Mouse (Mus musculus) CH12.LX (cell line): ENCODE results near the gene Hecw2. TPM values are rescaled to one million over a fixed set of nuclear protein-coding genes. Genes with fewer than 3 reads are reported as not detected.

Source experiments
- DNase-seq: peaks from one replicate; pipeline ENCODE4 v3.0.0-alpha.2; 2013; ENCODE audit errors: extremely low read depth
- H3K27ac ChIP-seq: 2 replicates; pipeline ENCODE4 v1.5.1; 2012; ENCODE audit warnings: low read depth, mild to moderate bottlenecking, control low read depth, moderate library complexity; ENCODE audit not compliant: insufficient read depth
- H3K27me3 ChIP-seq: replicated peaks from 2 replicates; pipeline ENCODE3; 2012; ENCODE audit warnings: inconsistent platforms
- H3K36me3 ChIP-seq, 2 experiments: replicated peaks in 1 of 2; 2 replicates each; pipeline versions ENCODE3 to v1.6.1; 2012; ENCODE audit warnings: inconsistent platforms in 1 of 2, low read length in 1 of 2, mild to moderate bottlenecking in 1 of 2, mixed read lengths in 1 of 2, moderate library complexity in 1 of 2; ENCODE audit not compliant: control insufficient read depth in 1 of 2, insufficient read depth in 1 of 2
- H3K4me1 ChIP-seq, 2 experiments: 2 replicates each; pipeline ENCODE4 v1.6.1; 2012; ENCODE audit warnings: inconsistent platforms in 1 of 2, moderate library complexity in 1 of 2; ENCODE audit not compliant: insufficient read depth in 2 of 2, control insufficient read depth in 1 of 2
- H3K4me2 ChIP-seq: 2 replicates; pipeline ENCODE4 v1.6.1; 2012; ENCODE audit warnings: low read depth, mild to moderate bottlenecking, control low read depth; ENCODE audit not compliant: poor library complexity, insufficient read depth, severe bottlenecking
- H3K4me3 ChIP-seq, 3 experiments: fragments of 150-350 bp in 1 of 3; sonication (generic) in 1 of 3; replicated peaks in 1 of 3; 2 replicates each; pipeline versions ENCODE3 to v1.5.1; 2011 to 2012; ENCODE audit warnings: low read depth in 2 of 3, low read length in 2 of 3, mild to moderate bottlenecking in 2 of 3, moderate library complexity in 2 of 3, control low read depth in 1 of 3, improper control_type of control experiment in 1 of 3, inconsistent platforms in 1 of 3, mixed read lengths in 1 of 3; ENCODE audit not compliant: poor library complexity in 1 of 3
- H3K79me2 ChIP-seq: replicated peaks from 2 replicates; pipeline ENCODE4 v1.6.1; 2012; ENCODE audit warnings: mild to moderate bottlenecking, moderate library complexity; ENCODE audit not compliant: control insufficient read depth, poor library complexity, insufficient read depth, severe bottlenecking; ENCODE audit errors: extremely low read depth
- H3K9ac ChIP-seq: 2 replicates; pipeline ENCODE4 v1.6.1; 2012; ENCODE audit warnings: low read depth, mild to moderate bottlenecking, control low read depth, moderate library complexity; ENCODE audit not compliant: insufficient read depth
- H3K9me3 ChIP-seq: replicated peaks from 2 replicates; pipeline ENCODE3; 2012; ENCODE audit warnings: low read length, inconsistent platforms, mixed read lengths
- BHLHE40 ChIP-seq: IDR thresholded peaks from 2 replicates; pipeline ENCODE4 v1.6.1; 2011; ENCODE audit warnings: mild to moderate bottlenecking, low read depth, low read length, improper control_type of control experiment
- CHD1 ChIP-seq: IDR thresholded peaks from 2 replicates; pipeline ENCODE4 v1.6.1; 2012; ENCODE audit warnings: low read depth, low read length, improper control_type of control experiment, inconsistent platforms
- CHD2 ChIP-seq: IDR thresholded peaks from 2 replicates; pipeline ENCODE4 v1.6.1; 2011; ENCODE audit warnings: low read length, improper control_type of control experiment
- CTCF ChIP-seq, 2 experiments: IDR thresholded peaks in 1 of 2; conservative IDR thresholded peaks in 1 of 2; 2 replicates each; pipeline ENCODE4 v1.5.1; 2011 to 2012; ENCODE audit warnings: low read depth in 2 of 2, low read length in 2 of 2, improper control_type of control experiment in 1 of 2, inconsistent platforms in 1 of 2, mild to moderate bottlenecking in 1 of 2, moderate library complexity in 1 of 2
- E2F4 ChIP-seq: IDR thresholded peaks from 2 replicates; pipeline ENCODE4 v1.6.1; 2011; ENCODE audit warnings: low read depth, low read length, improper control_type of control experiment; ENCODE audit not compliant: insufficient replicate concordance
- ELF1 ChIP-seq: IDR thresholded peaks from 2 replicates; pipeline ENCODE4 v1.6.1; 2014; ENCODE audit warnings: low read depth, mild to moderate bottlenecking, inconsistent platforms, low read length, improper control_type of control experiment
- EP300 ChIP-seq: IDR thresholded peaks from 2 replicates; pipeline ENCODE4 v1.6.1; 2011; ENCODE audit warnings: low read length, improper control_type of control experiment
- ETS1 ChIP-seq: conservative IDR thresholded peaks from 2 replicates; pipeline ENCODE4 v1.6.1; 2012; ENCODE audit warnings: low read depth, mild to moderate bottlenecking, inconsistent platforms, low read length, improper control_type of control experiment, moderate library complexity
- GABPA ChIP-seq: IDR thresholded peaks from 2 replicates; pipeline ENCODE4 v1.6.1; 2012; ENCODE audit warnings: low read depth, low read length, improper control_type of control experiment, inconsistent platforms; ENCODE audit not compliant: insufficient replicate concordance
- HCFC1 ChIP-seq: IDR thresholded peaks from 2 replicates; pipeline ENCODE4 v1.6.1; 2012; ENCODE audit warnings: low read depth, mild to moderate bottlenecking, inconsistent platforms, low read length, improper control_type of control experiment
- IRF4 ChIP-seq: IDR thresholded peaks from 2 replicates; pipeline ENCODE4 v1.6.1; 2014; ENCODE audit warnings: low read depth, mild to moderate bottlenecking, inconsistent platforms, low read length, improper control_type of control experiment
- JUN ChIP-seq: IDR thresholded peaks from 2 replicates; pipeline ENCODE4 v1.6.1; 2011; ENCODE audit warnings: low read depth, mild to moderate bottlenecking, low read length, improper control_type of control experiment, moderate library complexity; ENCODE audit not compliant: insufficient read depth
- JUND ChIP-seq: conservative IDR thresholded peaks from 2 replicates; pipeline ENCODE4 v1.6.1; 2011; ENCODE audit warnings: low read depth, low read length, improper control_type of control experiment
- KAT2A ChIP-seq: IDR thresholded peaks from 2 replicates; pipeline ENCODE4 v1.6.1; 2012; ENCODE audit warnings: low read length, improper control_type of control experiment, inconsistent platforms; ENCODE audit not compliant: insufficient replicate concordance
- MAFK ChIP-seq: IDR thresholded peaks from 2 replicates; pipeline ENCODE4 v1.6.1; 2011; ENCODE audit warnings: low read length, improper control_type of control experiment; ENCODE audit not compliant: insufficient replicate concordance
- MAX ChIP-seq: IDR thresholded peaks from 2 replicates; pipeline ENCODE4 v1.6.1; 2011; ENCODE audit warnings: low read length, improper control_type of control experiment
- MAZ ChIP-seq: IDR thresholded peaks from 2 replicates; pipeline ENCODE4 v1.6.1; 2012; ENCODE audit warnings: low read depth, mild to moderate bottlenecking, inconsistent platforms, low read length, improper control_type of control experiment, moderate library complexity
- MEF2A ChIP-seq: IDR thresholded peaks from 2 replicates; pipeline ENCODE4 v1.6.1; 2014; ENCODE audit warnings: low read depth, mild to moderate bottlenecking, inconsistent platforms, low read length, improper control_type of control experiment, borderline replicate concordance
- MXI1 ChIP-seq: IDR thresholded peaks from 2 replicates; pipeline ENCODE4 v1.6.1; 2011; ENCODE audit warnings: mild to moderate bottlenecking, low read depth, low read length, improper control_type of control experiment
- MYC ChIP-seq: IDR thresholded peaks from 2 replicates; pipeline ENCODE4 v1.6.1; 2011; ENCODE audit warnings: low read depth, mild to moderate bottlenecking, improper control_type of control experiment, low read length
- NELFE ChIP-seq: IDR thresholded peaks from 2 replicates; pipeline ENCODE4 v1.6.1; 2011; ENCODE audit warnings: low read depth, low read length, improper control_type of control experiment
- NRF1 ChIP-seq: IDR thresholded peaks from 2 replicates; pipeline ENCODE4 v1.6.1; 2014; ENCODE audit warnings: low read depth, mild to moderate bottlenecking, inconsistent platforms, low read length, improper control_type of control experiment, moderate library complexity
- PAX5 ChIP-seq: IDR thresholded peaks from 2 replicates; pipeline ENCODE4 v1.6.1; 2012; ENCODE audit warnings: low read length, inconsistent platforms, mixed read lengths
- POLR2A ChIP-seq: IDR thresholded peaks from 2 replicates; pipeline ENCODE4 v1.6.1; 2011; ENCODE audit warnings: low read depth, mild to moderate bottlenecking, improper control_type of control experiment, low read length
- POLR2AphosphoS2 ChIP-seq: IDR thresholded peaks from 2 replicates; pipeline ENCODE4 v1.6.1; 2011; ENCODE audit warnings: low read depth, low read length, improper control_type of control experiment
- RAD21 ChIP-seq: IDR thresholded peaks from 2 replicates; pipeline ENCODE4 v1.6.1; 2011; ENCODE audit warnings: low read depth, mild to moderate bottlenecking, low read length, improper control_type of control experiment, moderate library complexity
- RCOR1 ChIP-seq: conservative IDR thresholded peaks from 2 replicates; pipeline ENCODE4 v1.6.1; 2012; ENCODE audit warnings: low read depth, mild to moderate bottlenecking, inconsistent platforms, low read length, improper control_type of control experiment
- SIN3A ChIP-seq: IDR thresholded peaks from 2 replicates; pipeline ENCODE4 v1.6.1; 2012; ENCODE audit warnings: low read length, improper control_type of control experiment, inconsistent platforms
- SMC3 ChIP-seq: IDR thresholded peaks from 2 replicates; pipeline ENCODE4 v1.6.1; 2011; ENCODE audit warnings: low read depth, low read length, improper control_type of control experiment
- TBP ChIP-seq: conservative IDR thresholded peaks from 2 replicates; pipeline ENCODE4 v1.6.1; 2011; ENCODE audit warnings: low read depth, low read length, improper control_type of control experiment
- TCF12 ChIP-seq: IDR thresholded peaks from 2 replicates; pipeline ENCODE4 v1.6.1; 2014; ENCODE audit warnings: low read depth, mild to moderate bottlenecking, inconsistent platforms, low read length, improper control_type of control experiment
- UBTF ChIP-seq: IDR thresholded peaks from 2 replicates; pipeline ENCODE4 v1.6.1; 2012; ENCODE audit warnings: low read depth, mild to moderate bottlenecking, inconsistent platforms, low read length, improper control_type of control experiment, moderate library complexity
- USF1 ChIP-seq: IDR thresholded peaks from 2 replicates; pipeline ENCODE4 v1.6.1; 2014; ENCODE audit warnings: low read depth, mild to moderate bottlenecking, inconsistent platforms, low read length, improper control_type of control experiment
- USF2 ChIP-seq: conservative IDR thresholded peaks from 2 replicates; pipeline ENCODE4 v1.6.1; 2011; ENCODE audit warnings: low read depth, low read length, improper control_type of control experiment
- ZC3H11A ChIP-seq: IDR thresholded peaks from 2 replicates; pipeline ENCODE4 v1.6.1; 2012; ENCODE audit warnings: low read depth, mild to moderate bottlenecking, inconsistent platforms, low read length, improper control_type of control experiment
- ZKSCAN1 ChIP-seq: IDR thresholded peaks from 2 replicates; pipeline ENCODE4 v1.6.1; 2012; ENCODE audit warnings: low read depth, inconsistent platforms, low read length, improper control_type of control experiment, borderline replicate concordance
- ZMIZ1 ChIP-seq: IDR thresholded peaks from 2 replicates; pipeline ENCODE4 v1.6.1; 2012; ENCODE audit warnings: low read depth, mild to moderate bottlenecking, inconsistent platforms, low read length, improper control_type of control experiment
- ZNF384 ChIP-seq: IDR thresholded peaks from 2 replicates; pipeline ENCODE4 v1.6.1; 2012; ENCODE audit warnings: low read depth, low read length, improper control_type of control experiment, inconsistent platforms
- dilution Hi-C: fragments of 300-500 bp; cut with MboI; formaldehyde crosslinking; loops from 2 replicates; pipeline ENCODE4 v1.14.3; 2020; ENCODE audit warnings: low sequenced_read_pairs; ENCODE audit not compliant: extremely low pct_unique_long_range_greater_than_20kb, extremely low pct_ligation_motif_present
- in situ Hi-C: fragments of 300-500 bp; cut with MboI; formaldehyde crosslinking; loops from 3 replicates; pipeline ENCODE4 v1.14.3; 2019; ENCODE audit warnings: low sequenced_read_pairs, low pct_ligation_motif_present, low pct_unique_long_range_greater_than_20kb, mixed read lengths
- polyA plus RNA-seq: library from polyadenylated mRNA; unstranded; fragments of >175 nt; gene quantifications from 2 replicates; pipeline ENCODE4 v1.2.1, GENCODE M21; 2012; ENCODE audit warnings: low read depth; ENCODE audit not compliant: insufficient read length
- total RNA-seq, 2 experiments: library from RNA; depleted of rRNA; stranded (reverse); fragments of 300-350 nt in 1 of 2; fragments of >200 nt in 1 of 2; gene quantifications; 2 replicates each; pipeline ENCODE4 v1.2.3; 2012 to 2014

Gene Hecw2
- total and polyA plus RNA-seq, 3 experiments, result 0.05 to 0.59 (median 0.14) TPM

- peak overlapping the region; percentile 43; the same call in 1 of the 2 replicates for H3K27ac ChIP-seq
- H3K9me3 ChIP-seq, result no peaks in the 10 kb centered on the region
- no peaks in the 10 kb centered on the region for H3K27me3 ChIP-seq
- TF ChIP-seq CHD2 (no peak), HCFC1 (no peak), SIN3A (peak; percentile 27; the same call in 1 of the 2 replicates), EP300 (peak; percentile 87), MXI1 (peak; percentile 64; the same call in 1 of the 2 replicates), TCF12 (no peak), ZMIZ1 (no peak), MYC (no peak), MAZ (no peak), ZKSCAN1 (no peak), BHLHE40 (peak; percentile 80), ETS1 (no peak; the same call in 1 of the 2 replicates), NELFE (no peak), ELF1 (no peak), RAD21 (peak; percentile 1), UBTF (no peak), POLR2AphosphoS2 (no peak), RCOR1 (no peak), ZC3H11A (no peak), IRF4 (peak; percentile 40; the same call in 1 of the 2 replicates), MEF2A (no peak), USF1 (no peak), E2F4 (no peak), MAX (peak; percentile 71), JUN (peak; percentile 73), SMC3 (no peak), CHD1 (no peak), JUND (peak; percentile 47; the same call in 1 of the 2 replicates), PAX5 (no peak), TBP (no peak), MAFK (no peak), USF2 (no peak), KAT2A (no peak), GABPA (no peak), CTCF (conservative IDR thresholded peaks at IDR 0.05 in 1 of 2, IDR thresholded peaks at IDR 0.05 in 1 of 2; ENCODE audit: low read depth in 2 of 2, low read length in 2 of 2) (no peak), NRF1 (no peak), POLR2A (no peak), ZNF384 (peak; percentile 65)
- peak; percentile 53 for DNase-seq
- peak overlapping the region; percentile 58 for H3K4me2 ChIP-seq
- H3K79me2 ChIP-seq, result no peaks in the 10 kb centered on the region
- H3K4me3 ChIP-seq, result no peak overlapping the region
- H3K36me3 ChIP-seq, result no peaks in the 10 kb centered on the region
- H3K4me1 ChIP-seq, result peaks cover 17 to 44% of the 10 kb centered on the region in 2 experiments
- dilution Hi-C loops, result no loop called here
- no peak overlapping the region for H3K9ac ChIP-seq
- in situ Hi-C loops, result no loop called here
Measured at GRCm38 (mm10) chr1:54126991-54127742, 67.8 kb downstream of the Hecw2 start.
